Mouse (Mus musculus): ENCODE measurements around the gene Hyal3. TPM values are rescaled to one million over a fixed set of nuclear protein-coding genes. Genes with fewer than 3 reads are reported as not detected.

Gene Hyal3
- polyA plus RNA-seq, 1 experiment from 2014 or later, result 0.33 TPM

Other genes with a start within 250 kb of the Hyal3 start
- 10.6 and 12.1 TPM in 2 replicates for gene Hemk1, start 242.5 kb upstream of the Hyal3 start, polyA plus RNA-seq (2014; fragmentation: Nextera tagmentation; extraction: Ambion mirVana)
- 0.66 and 0.92 TPM in 2 replicates for gene 6430571L13Rik, start 240.2 kb upstream of the Hyal3 start, polyA plus RNA-seq (2014; fragmentation: Nextera tagmentation; extraction: Ambion mirVana)
- 5.9 and 7.1 TPM in 2 replicates for gene Cacna2d2, start 181.2 kb upstream of the Hyal3 start, polyA plus RNA-seq (2014; fragmentation: Nextera tagmentation; extraction: Ambion mirVana)
- 37.0 and 40.6 TPM in 2 replicates for gene Tmem115, start 46.9 kb upstream of the Hyal3 start, polyA plus RNA-seq (2014; fragmentation: Nextera tagmentation; extraction: Ambion mirVana)
- gene Cyb561d2, start 38.6 kb upstream of the Hyal3 start, polyA plus RNA-seq (2014; fragmentation: Nextera tagmentation; extraction: Ambion mirVana), result 16.6 and 21.9 TPM in 2 replicates
- 26.8 TPM in 2 replicates for gene Nprl2, start 38.6 kb upstream of the Hyal3 start, polyA plus RNA-seq (2014; fragmentation: Nextera tagmentation; extraction: Ambion mirVana)
- not detected in 2 replicates for gene Zmynd10, start 33.5 kb upstream of the Hyal3 start, polyA plus RNA-seq (2014; fragmentation: Nextera tagmentation; extraction: Ambion mirVana)
- 38.9 and 45.7 TPM in 2 replicates for gene Rassf1, start 29.3 kb upstream of the Hyal3 start, polyA plus RNA-seq (2014; fragmentation: Nextera tagmentation; extraction: Ambion mirVana)
- 60.4 and 63.3 TPM in 2 replicates for gene Tusc2, start 17.6 kb upstream of the Hyal3 start, polyA plus RNA-seq (2014; fragmentation: Nextera tagmentation; extraction: Ambion mirVana)
- 105 and 117 TPM in 2 replicates for gene Hyal2, start 12.9 kb upstream of the Hyal3 start, polyA plus RNA-seq (2014; fragmentation: Nextera tagmentation; extraction: Ambion mirVana)
- 3.4 and 3.5 TPM in 2 replicates for gene Hyal1, start 3.9 kb upstream of the Hyal3 start, polyA plus RNA-seq (2014; fragmentation: Nextera tagmentation; extraction: Ambion mirVana)
- 12.2 and 15.2 TPM in 2 replicates for gene Naa80, start 1.9 kb upstream of the Hyal3 start, polyA plus RNA-seq (2014; fragmentation: Nextera tagmentation; extraction: Ambion mirVana)
- gene Ifrd2, start 6.8 kb downstream of the Hyal3 start, polyA plus RNA-seq (2014; fragmentation: Nextera tagmentation; extraction: Ambion mirVana), result 57.5 and 59.1 TPM in 2 replicates
- gene Sema3b, start 28.4 kb downstream of the Hyal3 start, polyA plus RNA-seq (2014; fragmentation: Nextera tagmentation; extraction: Ambion mirVana), result 5.1 and 5.3 TPM in 2 replicates
- gene Gnai2, start 54.5 kb downstream of the Hyal3 start, polyA plus RNA-seq (2014; fragmentation: Nextera tagmentation; extraction: Ambion mirVana), result 308 and 316 TPM in 2 replicates
- 2.8 and 3.3 TPM in 2 replicates for gene Slc38a3, start 88.7 kb downstream of the Hyal3 start, polyA plus RNA-seq (2014; fragmentation: Nextera tagmentation; extraction: Ambion mirVana)
- 0.42 and 1.2 TPM in 2 replicates for gene Gnat1, start 98.9 kb downstream of the Hyal3 start, polyA plus RNA-seq (2014; fragmentation: Nextera tagmentation; extraction: Ambion mirVana)
- 4.6 and 5.8 TPM in 2 replicates for gene Sema3f, start 129.7 kb downstream of the Hyal3 start, polyA plus RNA-seq (2014; fragmentation: Nextera tagmentation; extraction: Ambion mirVana)
- gene Rbm5, start 190.2 kb downstream of the Hyal3 start, polyA plus RNA-seq (2014; fragmentation: Nextera tagmentation; extraction: Ambion mirVana), result 113 and 135 TPM in 2 replicates

Measured in heart, embryonic 11.5 days (tissue).